Mouse (Mus musculus) liver, embryonic 16.5 days (tissue): ENCODE measurements around the gene Elp1. TPM values are rescaled to one million over a fixed set of nuclear protein-coding genes. Genes with fewer than 3 reads are reported as not detected.

Experiments
- ATAC-seq: fragments of 200-750 bp; cut with Nextera tagmentation; 2 replicates; pipeline ENCODE4 v1.8.0; 2017; ENCODE audit warnings: low read depth, mild to moderate bottlenecking, moderate number of reproducible peaks, moderate library complexity
- H3K27ac ChIP-seq: fragments of 300-500 bp; sonication (generic); 2 replicates; pipeline ENCODE4 v1.5.1; 2014; ENCODE audit warnings: mild to moderate bottlenecking, low read length
- H3K27me3 ChIP-seq: fragments of 300-500 bp; sonication (generic); 2 replicates; pipeline ENCODE4 v1.6.1; 2014; ENCODE audit warnings: low read depth, low read length, mixed read lengths; ENCODE audit not compliant: control insufficient read depth, insufficient read depth
- H3K36me3 ChIP-seq: fragments of 300-500 bp; sonication (generic); 2 replicates; pipeline ENCODE4 v1.6.1; 2014; ENCODE audit warnings: mild to moderate bottlenecking; ENCODE audit not compliant: control insufficient read depth, insufficient read depth
- H3K4me1 ChIP-seq: fragments of 300-500 bp; sonication (generic); 2 replicates; pipeline ENCODE4 v1.6.1; 2014; ENCODE audit warnings: low read depth, low read length, mixed read lengths; ENCODE audit not compliant: control insufficient read depth
- H3K4me2 ChIP-seq: fragments of 300-500 bp; sonication (generic); 2 replicates; pipeline ENCODE4 v1.6.1; 2014; ENCODE audit warnings: low read depth, low read length, mixed read lengths
- H3K4me3 ChIP-seq: fragments of 300-500 bp; sonication (generic); 2 replicates; pipeline ENCODE4 v1.5.1; 2014; ENCODE audit warnings: low read depth, mild to moderate bottlenecking, low read length
- H3K9ac ChIP-seq: fragments of 300-500 bp; sonication (generic); 2 replicates; pipeline ENCODE4 v1.6.1; 2014; ENCODE audit warnings: low read depth, low read length
- H3K9me3 ChIP-seq: fragments of 300-500 bp; sonication (generic); replicated peaks from 2 replicates; pipeline ENCODE4 v1.6.1; 2016; ENCODE audit warnings: low read length; ENCODE audit not compliant: control insufficient read depth
- WGBS: fragments of 180-500 bp; shearing (Covaris S2); extraction: QIAGEN DNeasy Blood & Tissue Kit; methylation state at CpG from one replicate; pipeline ENCODE4 v1.1.7; 2014; ENCODE audit not compliant: insufficient replicate concordance; 5-methylcytosine and 5-hydroxymethylcytosine counted together
- polyA plus RNA-seq: library from polyadenylated mRNA; unstranded; fragments of >200 nt; fragmentation: Nextera tagmentation; extraction: Ambion mirVana; gene quantifications from 2 replicates; pipeline ENCODE4 v1.2.1, GENCODE M21; 2015

Elp1 gene
- polyA plus RNA-seq, 1 experiment from 2014 or later = 10.9 TPM

GRCm38 (mm10) chr4:56723237-56723636, 78.9 kb downstream of the Elp1 start:
- no peaks in the 10 kb centered on the region for H3K4me1 ChIP-seq
- no peak overlapping the region for H3K4me2 ChIP-seq
- H3K27ac ChIP-seq = no peak overlapping the region
- 67% methylated on average over 6 of the region's 6 CpGs for WGBS
- no peak overlapping the region for H3K4me3 ChIP-seq
- no peaks in the 10 kb centered on the region for H3K36me3 ChIP-seq
- H3K9ac ChIP-seq = no peak overlapping the region
- ATAC-seq = no peak
- no peaks in the 10 kb centered on the region for H3K27me3 ChIP-seq
- H3K9me3 ChIP-seq = no peaks in the 10 kb centered on the region

- Histone ChIP-seq H3K4me3 (no peak overlapping the region), H3K27ac (no peak overlapping the region), H3K27me3 (no peaks in the 10 kb centered on the region), H3K36me3 (no peaks in the 10 kb centered on the region), H3K4me1 (no peaks in the 10 kb centered on the region), H3K4me2 (no peak overlapping the region), H3K9ac (no peak overlapping the region), H3K9me3 (no peaks in the 10 kb centered on the region)
- WGBS = 51% methylated on average over 6 of the region's 6 CpGs
- no peak for ATAC-seq
These were observed 79.8 kb downstream of the Elp1 start for GRCm38 (mm10) chr4:56722346-56722745.

GRCm38 (mm10) chr4:56721469-56721868, 80.7 kb downstream of the Elp1 start:
- Histone ChIP-seq H3K4me3 (no peak overlapping the region), H3K27ac (no peak overlapping the region), H3K9ac (no peak overlapping the region), H3K4me2 (no peak overlapping the region), H3K4me1 (no peaks in the 10 kb centered on the region), H3K27me3 (no peaks in the 10 kb centered on the region), H3K9me3 (no peaks in the 10 kb centered on the region), H3K36me3 (no peaks in the 10 kb centered on the region)
- WGBS = 11% methylated on average over 3 of the region's 3 CpGs
- ATAC-seq = no peak

GRCm38 (mm10) chr4:56720403-56720802, 81.7 kb downstream of the Elp1 start:
- H3K4me2 ChIP-seq = no peak overlapping the region
- H3K27me3 ChIP-seq = no peaks in the 10 kb centered on the region
- H3K9me3 ChIP-seq = no peaks in the 10 kb centered on the region
- H3K4me3 ChIP-seq = no peak overlapping the region
- no peak overlapping the region for H3K27ac ChIP-seq
- ATAC-seq = no peak
- no peaks in the 10 kb centered on the region for H3K36me3 ChIP-seq
- H3K4me1 ChIP-seq = no peaks in the 10 kb centered on the region
- H3K9ac ChIP-seq = no peak overlapping the region
- 56% methylated on average over 9 of the region's 9 CpGs for WGBS

- Histone ChIP-seq H3K9ac (no peak overlapping the region), H3K27me3 (no peaks in the 10 kb centered on the region), H3K4me3 (no peak overlapping the region), H3K9me3 (no peaks in the 10 kb centered on the region), H3K36me3 (no peaks in the 10 kb centered on the region), H3K27ac (no peak overlapping the region), H3K4me1 (no peaks in the 10 kb centered on the region), H3K4me2 (no peak overlapping the region)
- 55% methylated on average over 9 of the region's 9 CpGs for WGBS
- ATAC-seq = no peak
These were observed 82.7 kb downstream of the Elp1 start for GRCm38 (mm10) chr4:56719456-56719855.

GRCm38 (mm10) chr4:56718573-56719442, 83.3 kb downstream of the Elp1 start:
- 54% methylated on average over 12 of the region's 12 CpGs for WGBS
- Histone ChIP-seq H3K27ac (no peak overlapping the region), H3K27me3 (no peaks in the 10 kb centered on the region), H3K4me3 (no peak overlapping the region), H3K9me3 (no peaks in the 10 kb centered on the region), H3K36me3 (no peaks in the 10 kb centered on the region), H3K9ac (no peak overlapping the region), H3K4me2 (no peak overlapping the region), H3K4me1 (no peaks in the 10 kb centered on the region)
- ATAC-seq = no peak

GRCm38 (mm10) chr4:56717932-56718331, 84.2 kb downstream of the Elp1 start:
- ATAC-seq = no peak
- H3K27me3 ChIP-seq = no peaks in the 10 kb centered on the region
- WGBS = 64% methylated on average over 3 of the region's 3 CpGs

GRCm38 (mm10) chr4:56716801-56717200, 85.3 kb downstream of the Elp1 start:
- 35% methylated on average over 5 of the region's 5 CpGs for WGBS
- Histone ChIP-seq H3K4me3 (no peak overlapping the region), H3K4me2 (no peak overlapping the region), H3K4me1 (no peaks in the 10 kb centered on the region), H3K36me3 (no peaks in the 10 kb centered on the region), H3K9me3 (no peaks in the 10 kb centered on the region), H3K9ac (no peak overlapping the region), H3K27me3 (no peaks in the 10 kb centered on the region), H3K27ac (no peak overlapping the region)
- ATAC-seq = no peak

More at GRCm38 (mm10) chr4:56717932-56718331, 84.2 kb downstream of the Elp1 start:
- Histone ChIP-seq H3K36me3 (no peaks in the 10 kb centered on the region), H3K4me3 (no peak overlapping the region), H3K4me2 (no peak overlapping the region), H3K4me1 (no peaks in the 10 kb centered on the region), H3K9ac (no peak overlapping the region), H3K27ac (no peak overlapping the region), H3K9me3 (no peaks in the 10 kb centered on the region)

- no peak for ATAC-seq
- H3K4me1 ChIP-seq = no peaks in the 10 kb centered on the region
- H3K9me3 ChIP-seq = no peaks in the 10 kb centered on the region
- H3K36me3 ChIP-seq = no peaks in the 10 kb centered on the region
- H3K27ac ChIP-seq = no peak overlapping the region
- H3K27me3 ChIP-seq = no peaks in the 10 kb centered on the region
- WGBS = 76% methylated on average over 3 of the region's 3 CpGs
- no peak overlapping the region for H3K9ac ChIP-seq
- H3K4me3 ChIP-seq = no peak overlapping the region
- H3K4me2 ChIP-seq = no peak overlapping the region
These were observed 89.0 kb downstream of the Elp1 start for GRCm38 (mm10) chr4:56713155-56713554.
